Mouse (Mus musculus) olfactory bulb, adult 2 months (tissue): ENCODE measurements around the gene Cfap20.

Experiments
- CTCF ChIP-seq: fragments of 200-500 bp; IDR thresholded peaks from 2 replicates; pipeline ENCODE4 v1.5.1; 2012; ENCODE audit warnings: low read depth, mild to moderate bottlenecking, low read length, moderate library complexity; ENCODE audit not compliant: insufficient read depth
- POLR2A ChIP-seq: fragments of 200-500 bp; IDR thresholded peaks from 2 replicates; pipeline ENCODE4 v1.6.1; 2012; ENCODE audit warnings: mild to moderate bottlenecking, low read depth, low read length, moderate library complexity; ENCODE audit not compliant: insufficient read depth

GRCm38 (mm10) chr8:95466543-95466942 is 31.9 kb upstream of the Cfap20 start:
- TF ChIP-seq CTCF (no peak), POLR2A (no peak)
